Comparison of ENCODE assay signal across 15 mouse cellular contexts in the genomic region with DNA sequence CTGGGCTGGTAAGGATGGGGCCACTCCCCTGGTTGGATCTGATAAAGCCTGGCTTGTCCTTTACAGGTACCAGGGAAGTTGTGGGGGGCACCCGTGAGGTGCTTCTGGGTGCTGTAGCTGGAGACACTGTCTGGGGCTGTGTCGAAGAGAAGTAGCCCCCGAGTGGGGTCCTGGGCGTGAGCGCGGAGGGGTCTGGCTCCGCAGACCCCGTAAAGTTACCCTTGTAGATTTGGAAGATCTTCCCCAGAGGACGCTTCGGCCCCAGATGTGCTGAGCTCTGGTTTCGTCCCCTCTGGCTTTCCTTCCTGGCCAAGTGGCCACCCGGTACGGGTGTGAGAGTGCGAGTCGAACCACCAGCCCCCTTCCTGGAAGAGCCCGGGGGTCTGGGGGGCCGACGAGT.
"Had no signal": no experiment of that assay in that cellular context is flagged by ENCODE, and none has a peak within 500 bp of the region (broad histone marks: within the 10 kb centered on the region; RNA-seq: fewer than 3 reads in every experiment).

No protein-coding gene starts in this region.

- H3K27me3 ChIP-seq: limb, embryonic 12.5 days; liver, embryonic 15.5 days; stomach, embryonic 15.5 days had no signal

- DNase-seq: kidney, postnatal 25 days; liver; lung, embryonic 14.5 days; lung, postnatal 10 days; lung, postnatal 4 days; right cerebral cortex, postnatal 14 days; thymus, adult 2 months; thymus, postnatal 25 days had no signal

- H3K9me3 ChIP-seq: limb, embryonic 12.5 days; liver, embryonic 15.5 days; neural tube, embryonic 13.5 days; stomach, embryonic 15.5 days had no signal

- H3K4me3 ChIP-seq: left cerebral cortex, adult 2 months; limb, embryonic 12.5 days; liver, embryonic 15.5 days; neural tube, embryonic 13.5 days; stomach, embryonic 15.5 days had no signal

- H3K36me3 ChIP-seq: limb, embryonic 12.5 days; liver, embryonic 15.5 days; stomach, embryonic 15.5 days had no signal

- H3K4me2 ChIP-seq: limb, embryonic 12.5 days; liver, embryonic 15.5 days; lung, embryonic 14.5 days; midbrain, embryonic 11.5 days; neural tube, embryonic 13.5 days; stomach, embryonic 15.5 days had no signal

- H3K9ac ChIP-seq: limb, embryonic 12.5 days; liver, embryonic 15.5 days; lung, embryonic 14.5 days; neural tube, embryonic 13.5 days; stomach, embryonic 15.5 days had no signal

- ATAC-seq: midbrain, embryonic 16.5 days had no signal

- H3K27ac ChIP-seq: left cerebral cortex, adult 2 months; limb, embryonic 12.5 days; liver, embryonic 15.5 days; neural tube, embryonic 13.5 days; stomach, embryonic 15.5 days had no signal
